In genomic region chr16:3872216-3873047, GRCm38 (mm10) we compare ENCODE assay signal across 7 mouse cellular contexts. TPM values are rescaled to one million over a fixed set of nuclear protein-coding genes. Genes with fewer than 3 reads are reported as not detected.
A peak's percentile ranks its signal among the peaks of the same experiment; 100 is the strongest.
DNase-seq lines count a peak whose midpoint lies in the region; ATAC-seq lines count a peak whose summit lies in the region.

Naa60 (plus strand) TSS chr16:3872375.

- H3K27me3 ChIP-seq in intestine, embryonic 15.5 days (replicated peaks) = no peaks in the 10 kb centered on the region
- no peaks in the 10 kb centered on the region for H3K27me3 ChIP-seq in midbrain, embryonic 10.5 days (ENCODE audit: low read depth, poor library complexity, severe bottlenecking)

- peak within 1 kb of the TSS; percentile 53 for H3K4me3 ChIP-seq in intestine, embryonic 15.5 days (replicated peaks)
- peak within 1 kb of the TSS; percentile 73 for H3K4me3 ChIP-seq in midbrain, embryonic 10.5 days

- peak; percentile 100 for ATAC-seq in intestine, embryonic 15.5 days

- peak within 1 kb of the TSS; percentile 83 for H3K4me2 ChIP-seq in intestine, embryonic 15.5 days (replicated peaks)

- H3K9me3 ChIP-seq in intestine, embryonic 15.5 days = no peaks in the 10 kb centered on the region
- no peaks in the 10 kb centered on the region for H3K9me3 ChIP-seq in midbrain, embryonic 10.5 days (replicated peaks)

- 4% methylated on average over 47 of the region's 47 CpGs for WGBS in intestine, embryonic 15.5 days
- WGBS in midbrain, embryonic 10.5 days = 5% methylated on average over 47 of the region's 47 CpGs

- peak; percentile 96 for DNase-seq in adrenal gland, adult 2 months
- DNase-seq in embryo, embryonic 11.5 days (ENCODE audit: low read depth, low spot score) = peak; percentile 85
- DNase-seq in gastrocnemius, postnatal 36 days = peak; percentile 74 to 84
- peak; percentile 84 to 90 for DNase-seq in left cerebral cortex, postnatal 25 days (ENCODE audit: low spot score in 2 of 2)
- peak; percentile 92 for DNase-seq in midbrain, embryonic 10.5 days (ENCODE audit: low spot score)
- peak; percentile 85 for DNase-seq in skeletal muscle tissue, adult 2 months (ENCODE audit: low read depth, low spot score)

- H3K27ac ChIP-seq in intestine, embryonic 15.5 days = peak within 1 kb of the TSS; percentile 57; the same call in 1 of the 2 replicates
- peak within 1 kb of the TSS; percentile 87 for H3K27ac ChIP-seq in midbrain, embryonic 10.5 days (replicated peaks)

- H3K9ac ChIP-seq in intestine, embryonic 15.5 days = peak within 1 kb of the TSS; percentile 56

- 0 out of 2 replicates have a peak, but pooled peaks cover 6% of the 10 kb centered on the region for H3K36me3 ChIP-seq in intestine, embryonic 15.5 days
- H3K36me3 ChIP-seq in midbrain, embryonic 10.5 days = peaks cover 26% of the 10 kb centered on the region

- intact Hi-C loops in gastrocnemius, postnatal 36 days (cut with DNase I) = no loop called here
- intact Hi-C loops in left cerebral cortex, postnatal 25 days (cut with DNase I) = loop anchor here (1.0 kb wide), 1 partner anchor 12 kb away; the partner anchor contains the start of genes Gm20695 and Zfp597

- H3K4me1 ChIP-seq in intestine, embryonic 15.5 days (replicated peaks) = peaks cover 7% of the 10 kb centered on the region
- peaks cover 24% of the 10 kb centered on the region for H3K4me1 ChIP-seq in midbrain, embryonic 10.5 days

RNA-seq across cellular contexts. Expression of gene Naa60, which starts in this region (rescaled TPM):
- total RNA-seq in adrenal gland, adult 2 months (2021) = 100 to 1,000 TPM in 1 of 2 experiments, 10 to 100 TPM in 1; 75.7 to 106 TPM
- polyA plus RNA-seq in adrenal gland, adult 2 months (2012; rRNA removed) = 91.3 and 122 TPM in 2 replicates
- 10 to 100 TPM; 30.5 to 33.2 TPM for total RNA-seq in gastrocnemius, postnatal 36 days (2021)
- polyA plus RNA-seq in intestine, embryonic 15.5 days (2015; fragmentation: Nextera tagmentation; extraction: Ambion mirVana) = 38.4 and 42.6 TPM in 2 replicates
- 100 to 1,000 TPM; 126 to 140 TPM for total RNA-seq in left cerebral cortex, postnatal 25 days (2021)
- polyA plus RNA-seq in midbrain, embryonic 10.5 days (2016; fragmentation: Nextera tagmentation; extraction: Ambion mirVana) = 60.7 and 68.7 TPM in 2 replicates

Comparison
In these comparisons a context has a peak if more than half of its experiments do, and no peak if none do; other contexts are left out.
1. Peak in every context shown above with its lines: DNase-seq, ATAC-seq, H3K4me3 ChIP-seq and H3K27ac ChIP-seq.